Mouse (Mus musculus): ENCODE measurements around the gene Hdc. TPM values are rescaled to one million over a fixed set of nuclear protein-coding genes. Genes with fewer than 3 reads are reported as not detected.

Gene Hdc
- polyA plus RNA-seq (2016; fragmentation: Nextera tagmentation; extraction: Ambion mirVana): 0.62 and 2.1 TPM in 2 replicates

GRCm38 (mm10) chr2:126619249-126619704 is at the start of gene Hdc:
Gene Hdc (minus strand): TSS chr2:126619299.
- no peaks in the 10 kb centered on the region for H3K36me3 ChIP-seq
- no peaks in the 10 kb centered on the region for H3K27me3 ChIP-seq (ENCODE audit: insufficient read depth, poor library complexity, severe bottlenecking)
- no peak for DNase-seq (ENCODE audit: low spot score)
- no peak within 1 kb of the TSS for H3K4me3 ChIP-seq
- peaks cover 18% of the 10 kb centered on the region for H3K4me1 ChIP-seq (replicated peaks)
- 71% methylated on average over 14 of the region's 14 CpGs for WGBS
- H3K27ac ChIP-seq: peak within 1 kb of the TSS; percentile 40; the same call in 1 of the 2 replicates
- no peaks in the 10 kb centered on the region for H3K9me3 ChIP-seq

- WGBS: 94% methylated on average over 5 of the region's 5 CpGs
- Histone ChIP-seq H3K4me1 (replicated peaks) (peaks cover 24% of the 10 kb centered on the region), H3K4me3 (no peak overlapping the region)
These were observed 49.6 kb upstream of the Hdc start for GRCm38 (mm10) chr2:126668621-126669252.

GRCm38 (mm10) chr2:126665984-126666383 is 46.9 kb upstream of the Hdc start:
- Histone ChIP-seq H3K9me3 (no peaks in the 10 kb centered on the region), H3K36me3 (peaks cover 19% of the 10 kb centered on the region), H3K27me3 (ENCODE audit: insufficient read depth, poor library complexity, severe bottlenecking) (no peaks in the 10 kb centered on the region), H3K4me1 (replicated peaks) (no peaks in the 10 kb centered on the region), H3K4me3 (no peak overlapping the region), H3K27ac (no peak overlapping the region)
- 93% methylated on average over 3 of the region's 3 CpGs for WGBS
- DNase-seq (ENCODE audit: low spot score): no peak

More at GRCm38 (mm10) chr2:126668621-126669252, 49.6 kb upstream of the Hdc start:
- Histone ChIP-seq H3K36me3 (peaks cover 21% of the 10 kb centered on the region), H3K27ac (no peak overlapping the region), H3K9me3 (no peaks in the 10 kb centered on the region), H3K27me3 (ENCODE audit: insufficient read depth, poor library complexity, severe bottlenecking) (no peaks in the 10 kb centered on the region)
- no peak for DNase-seq (ENCODE audit: low spot score)

GRCm38 (mm10) chr2:126663481-126663880 is 44.4 kb upstream of the Hdc start:
- no peak for DNase-seq (ENCODE audit: low spot score)
- no peak overlapping the region for H3K4me3 ChIP-seq
- WGBS: 71% methylated on average over 4 of the region's 4 CpGs
- no peaks in the 10 kb centered on the region for H3K9me3 ChIP-seq
- H3K27me3 ChIP-seq (ENCODE audit: insufficient read depth, poor library complexity, severe bottlenecking): no peaks in the 10 kb centered on the region
- H3K36me3 ChIP-seq: peaks cover 11% of the 10 kb centered on the region
- H3K27ac ChIP-seq: no peak overlapping the region
- H3K4me1 ChIP-seq (replicated peaks): no peaks in the 10 kb centered on the region

GRCm38 (mm10) chr2:126652929-126653328 is 33.8 kb upstream of the Hdc start:
- no peak overlapping the region for H3K27ac ChIP-seq
- H3K9me3 ChIP-seq: no peaks in the 10 kb centered on the region
- peaks cover 84% of the 10 kb centered on the region for H3K36me3 ChIP-seq
- DNase-seq (ENCODE audit: low spot score): no peak
- no peaks in the 10 kb centered on the region for H3K27me3 ChIP-seq (ENCODE audit: insufficient read depth, poor library complexity, severe bottlenecking)
- H3K4me3 ChIP-seq: no peak overlapping the region
- WGBS: 89% methylated on average over 4 of the region's 4 CpGs
- no peaks in the 10 kb centered on the region for H3K4me1 ChIP-seq (replicated peaks)

GRCm38 (mm10) chr2:126647762-126648161 is 28.7 kb upstream of the Hdc start:
- 98% methylated on average over 3 of the region's 3 CpGs for WGBS
- no peak overlapping the region for H3K4me3 ChIP-seq
- no peak overlapping the region for H3K27ac ChIP-seq
- H3K4me1 ChIP-seq (replicated peaks): no peaks in the 10 kb centered on the region
- DNase-seq (ENCODE audit: low spot score): no peak
- no peaks in the 10 kb centered on the region for H3K27me3 ChIP-seq (ENCODE audit: insufficient read depth, poor library complexity, severe bottlenecking)
- H3K36me3 ChIP-seq: peaks cover 96% of the 10 kb centered on the region
- no peaks in the 10 kb centered on the region for H3K9me3 ChIP-seq

GRCm38 (mm10) chr2:126646461-126646860 is 27.4 kb upstream of the Hdc start:
- no peaks in the 10 kb centered on the region for H3K9me3 ChIP-seq
- H3K27ac ChIP-seq: no peak overlapping the region
- DNase-seq (ENCODE audit: low spot score): no peak
- WGBS: 96% methylated on average over 5 of the region's 5 CpGs
- H3K4me3 ChIP-seq: no peak overlapping the region
- H3K36me3 ChIP-seq: peaks cover 96% of the 10 kb centered on the region
- H3K4me1 ChIP-seq (replicated peaks): no peaks in the 10 kb centered on the region
- H3K27me3 ChIP-seq (ENCODE audit: insufficient read depth, poor library complexity, severe bottlenecking): no peaks in the 10 kb centered on the region

- Histone ChIP-seq H3K36me3 (peaks cover 97% of the 10 kb centered on the region), H3K4me3 (no peak overlapping the region), H3K9me3 (peaks cover 6% of the 10 kb centered on the region; the same call in 1 of the 2 replicates), H3K4me1 (replicated peaks) (no peaks in the 10 kb centered on the region), H3K27me3 (ENCODE audit: insufficient read depth, poor library complexity, severe bottlenecking) (no peaks in the 10 kb centered on the region), H3K27ac (no peak overlapping the region)
- DNase-seq (ENCODE audit: low spot score): no peak
- WGBS: 94% methylated on average over 1 of the region's 1 CpGs
These were observed 25.7 kb upstream of the Hdc start for GRCm38 (mm10) chr2:126644768-126645167.

- H3K4me1 ChIP-seq (replicated peaks): no peaks in the 10 kb centered on the region
- no peaks in the 10 kb centered on the region for H3K27me3 ChIP-seq (ENCODE audit: insufficient read depth, poor library complexity, severe bottlenecking)
- H3K36me3 ChIP-seq: peaks cover 93% of the 10 kb centered on the region
- no peak for DNase-seq (ENCODE audit: low spot score)
- 79% methylated on average over 2 of the region's 2 CpGs for WGBS
- H3K4me3 ChIP-seq: no peak overlapping the region
- H3K9me3 ChIP-seq: peaks cover 6% of the 10 kb centered on the region; the same call in 1 of the 2 replicates
- no peak overlapping the region for H3K27ac ChIP-seq
These were observed 21.2 kb upstream of the Hdc start for GRCm38 (mm10) chr2:126640298-126640697.

GRCm38 (mm10) chr2:126635939-126636823 is 17.1 kb upstream of the Hdc start:
- peaks cover 6% of the 10 kb centered on the region; the same call in 1 of the 2 replicates for H3K9me3 ChIP-seq
- no peaks in the 10 kb centered on the region for H3K27me3 ChIP-seq (ENCODE audit: insufficient read depth, poor library complexity, severe bottlenecking)
- H3K4me1 ChIP-seq (replicated peaks): no peaks in the 10 kb centered on the region
- 90% methylated on average over 12 of the region's 12 CpGs for WGBS
- DNase-seq (ENCODE audit: low spot score): no peak
- no peak overlapping the region for H3K27ac ChIP-seq
- peaks cover 91% of the 10 kb centered on the region for H3K36me3 ChIP-seq
- H3K4me3 ChIP-seq: no peak overlapping the region

- no peak for DNase-seq (ENCODE audit: low spot score)
- 90% methylated on average over 2 of the region's 2 CpGs for WGBS
- H3K36me3 ChIP-seq: peaks cover 91% of the 10 kb centered on the region
These were observed 14.1 kb upstream of the Hdc start for GRCm38 (mm10) chr2:126633165-126633564.

GRCm38 (mm10) chr2:126628455-126628995 is 9.4 kb upstream of the Hdc start:
- 0 out of 2 replicates have a peak, but pooled peaks cover 5% of the 10 kb centered on the region for H3K4me1 ChIP-seq (replicated peaks)
- no peak overlapping the region for H3K4me3 ChIP-seq
- H3K27me3 ChIP-seq (ENCODE audit: insufficient read depth, poor library complexity, severe bottlenecking): no peaks in the 10 kb centered on the region
- H3K9me3 ChIP-seq: no peaks in the 10 kb centered on the region
- peaks cover 70% of the 10 kb centered on the region for H3K36me3 ChIP-seq
- H3K27ac ChIP-seq: no peak overlapping the region
- 78% methylated on average over 9 of the region's 9 CpGs for WGBS
- no peak for DNase-seq (ENCODE audit: low spot score)

More at GRCm38 (mm10) chr2:126633165-126633564, 14.1 kb upstream of the Hdc start:
- Histone ChIP-seq H3K27me3 (ENCODE audit: insufficient read depth, poor library complexity, severe bottlenecking) (no peaks in the 10 kb centered on the region), H3K4me3 (no peak overlapping the region), H3K4me1 (replicated peaks) (no peaks in the 10 kb centered on the region), H3K27ac (no peak overlapping the region), H3K9me3 (no peaks in the 10 kb centered on the region)

GRCm38 (mm10) chr2:126623138-126623537 is 4.0 kb upstream of the Hdc start:
- no peaks in the 10 kb centered on the region for H3K9me3 ChIP-seq

More at GRCm38 (mm10) chr2:126623138-126623537, 4.0 kb upstream of the Hdc start:
- DNase-seq (ENCODE audit: low spot score): no peak
- Histone ChIP-seq H3K4me1 (replicated peaks) (peaks cover 18% of the 10 kb centered on the region), H3K36me3 (peaks cover 16% of the 10 kb centered on the region), H3K27me3 (ENCODE audit: insufficient read depth, poor library complexity, severe bottlenecking) (no peaks in the 10 kb centered on the region), H3K4me3 (no peak overlapping the region), H3K27ac (no peak overlapping the region)

All from hindbrain, embryonic 10.5 days (tissue).